Mouse (Mus musculus) WW6 (cell line): Measurements from ENCODE around the gene Ppm1h.
"Not testable (repeated sequence)": the region's sequence is repeated elsewhere in the genome, so short reads cannot be mapped to it uniquely, and the experiment has no call there.

Experiments used
- DNase-seq: peaks from one replicate; pipeline ENCODE4 v3.0.0-alpha.2; 2013; ENCODE audit warnings: low read depth, low spot score

Gene Ppm1h

GRCm38 (mm10) chr10:122890682-122891350 lies 212.3 kb downstream of the Ppm1h start:
- DNase-seq = no peak

GRCm38 (mm10) chr10:122891461-122891860 lies 212.9 kb downstream of the Ppm1h start:
- no peak for DNase-seq

GRCm38 (mm10) chr10:122894555-122895069 lies 216.1 kb downstream of the Ppm1h start:
- DNase-seq = no peak

GRCm38 (mm10) chr10:122895121-122895770 lies 216.7 kb downstream of the Ppm1h start:
- DNase-seq = no peak

- DNase-seq = no peak
Observed at GRCm38 (mm10) chr10:122899971-122900370, 221.4 kb downstream of the Ppm1h start.

- no peak for DNase-seq
Observed at GRCm38 (mm10) chr10:122900466-122900865, 221.9 kb downstream of the Ppm1h start.

GRCm38 (mm10) chr10:122901379-122901778 lies 222.8 kb downstream of the Ppm1h start:
- DNase-seq = no peak

- no peak for DNase-seq
Observed at GRCm38 (mm10) chr10:122909406-122910032, 231.0 kb downstream of the Ppm1h start.

GRCm38 (mm10) chr10:122910798-122911225 lies 232.2 kb downstream of the Ppm1h start:
- no peak for DNase-seq

GRCm38 (mm10) chr10:122911668-122912067 lies 233.1 kb downstream of the Ppm1h start:
- no peak for DNase-seq

GRCm38 (mm10) chr10:122912086-122912690 lies 233.6 kb downstream of the Ppm1h start:
- DNase-seq = no peak

GRCm38 (mm10) chr10:122912701-122913368 lies 234.3 kb downstream of the Ppm1h start:
- no peak for DNase-seq

GRCm38 (mm10) chr10:122913393-122913792 lies 234.8 kb downstream of the Ppm1h start:
- DNase-seq = no peak

GRCm38 (mm10) chr10:122915905-122916304 lies 237.3 kb downstream of the Ppm1h start:
- no peak for DNase-seq

GRCm38 (mm10) chr10:122917648-122918324 lies 239.2 kb downstream of the Ppm1h start:
- DNase-seq = no peak

GRCm38 (mm10) chr10:122918325-122918694 lies 239.7 kb downstream of the Ppm1h start:
- DNase-seq = no peak

GRCm38 (mm10) chr10:122918754-122919153 lies 240.2 kb downstream of the Ppm1h start:
- no peak for DNase-seq

- DNase-seq = no peak
Observed at GRCm38 (mm10) chr10:122919416-122919815, 240.9 kb downstream of the Ppm1h start.

- no peak for DNase-seq
Observed at GRCm38 (mm10) chr10:122920218-122920795, 241.7 kb downstream of the Ppm1h start.

GRCm38 (mm10) chr10:122922226-122922625 lies 243.7 kb downstream of the Ppm1h start:
- DNase-seq = no peak

GRCm38 (mm10) chr10:122924571-122924970 lies 246.0 kb downstream of the Ppm1h start:
- DNase-seq = not testable (repeated sequence)
